Mouse (Mus musculus): ENCODE measurements around the gene Hoxd1. TPM values are rescaled to one million over a fixed set of nuclear protein-coding genes. Genes with fewer than 3 reads are reported as not detected.

The Hoxd1 gene
- total RNA-seq, 2 experiments from 2014 or later: not detected

Small RNA genes lying within 50 kb of the gene (microRNA-seq; reads per million reads assigned to microRNA genes)
- gene Mir10b: 17.8 to 17.9 reads per million in 2 experiments

Other genes with a start within 250 kb of the Hoxd1 start
- 10 to 100 TPM; 67.4 to 78.8 TPM for gene Lnpk, start 183.5 kb upstream of the Hoxd1 start, total RNA-seq (2021)
- not detected for gene Evx2, start 103.4 kb upstream of the Hoxd1 start, total RNA-seq (2021)
- not detected for gene Hoxd13, start 94.7 kb upstream of the Hoxd1 start, total RNA-seq (2021)
- not detected for gene Hoxd12, start 88.0 kb upstream of the Hoxd1 start, total RNA-seq (2021)
- gene Hoxd11, start 83.4 kb upstream of the Hoxd1 start, total RNA-seq (2021): not detected
- not detected for gene Hoxd10, start 71.1 kb upstream of the Hoxd1 start, total RNA-seq (2021)
- not detected for gene Hoxd9, start 65.3 kb upstream of the Hoxd1 start, total RNA-seq (2021)
- not detected for gene Hoxd8, start 58.4 kb upstream of the Hoxd1 start, total RNA-seq (2021)
- gene Hoxd3, start 51.1 kb upstream of the Hoxd1 start, total RNA-seq (2021): not detected
- not detected for gene Hoxd4, start 51.1 kb upstream of the Hoxd1 start, total RNA-seq (2021)
- gene Gm28230, start 36.3 kb upstream of the Hoxd1 start, total RNA-seq (2021): not detected
- gene Mtx2, start 62.8 kb downstream of the Hoxd1 start, total RNA-seq (2021): 10 to 100 TPM; 44.0 to 47.6 TPM